Mouse (Mus musculus) lung, postnatal 25 days (tissue): Measurements from ENCODE around the gene Cpne5.
A peak's percentile ranks its signal among the peaks of the same experiment; 100 is the strongest.
"Not testable (repeated sequence)": the region's sequence is repeated elsewhere in the genome, so short reads cannot be mapped to it uniquely, and the experiment has no call there.

ENCODE experiments used
- DNase-seq: peaks from one replicate; pipeline ENCODE4 v3.0.0; 2022; ENCODE audit warnings: low spot score

Gene Cpne5

GRCm38 (mm10) chr17:29136236-29136635 lies 101.7 kb downstream of the Cpne5 start:
- DNase-seq, result peak; percentile 66

- no peak for DNase-seq
These were observed 102.9 kb downstream of the Cpne5 start for GRCm38 (mm10) chr17:29135066-29135465.

GRCm38 (mm10) chr17:29129341-29129740 lies 108.6 kb downstream of the Cpne5 start:
- DNase-seq, result no peak

- no peak for DNase-seq
These were observed 111.4 kb downstream of the Cpne5 start for GRCm38 (mm10) chr17:29126561-29126960.

- DNase-seq, result peak; percentile 48
These were observed 114.3 kb downstream of the Cpne5 start for GRCm38 (mm10) chr17:29123578-29124174.

- no peak for DNase-seq
These were observed 115.2 kb downstream of the Cpne5 start for GRCm38 (mm10) chr17:29122817-29123216.

GRCm38 (mm10) chr17:29120666-29121065 lies 117.3 kb downstream of the Cpne5 start:
- DNase-seq, result peak; percentile 66

GRCm38 (mm10) chr17:29118057-29118456 lies 119.9 kb downstream of the Cpne5 start:
- DNase-seq, result no peak

GRCm38 (mm10) chr17:29117006-29117648 lies 120.8 kb downstream of the Cpne5 start:
- DNase-seq, result no peak

- DNase-seq, result no peak
These were observed 121.9 kb downstream of the Cpne5 start for GRCm38 (mm10) chr17:29116023-29116422.

GRCm38 (mm10) chr17:29113591-29114352 lies 124.2 kb downstream of the Cpne5 start, which contains the start of gene Rab44:
TSS of gene Rab44 (plus strand) at chr17:29114145.
- no peak for DNase-seq

GRCm38 (mm10) chr17:29111332-29111731 lies 126.6 kb downstream of the Cpne5 start:
- no peak for DNase-seq

- DNase-seq, result not testable (repeated sequence)
These were observed 127.6 kb downstream of the Cpne5 start for GRCm38 (mm10) chr17:29110356-29110755.
